Mouse (Mus musculus): ENCODE data around the gene Rsu1.

DNA sequence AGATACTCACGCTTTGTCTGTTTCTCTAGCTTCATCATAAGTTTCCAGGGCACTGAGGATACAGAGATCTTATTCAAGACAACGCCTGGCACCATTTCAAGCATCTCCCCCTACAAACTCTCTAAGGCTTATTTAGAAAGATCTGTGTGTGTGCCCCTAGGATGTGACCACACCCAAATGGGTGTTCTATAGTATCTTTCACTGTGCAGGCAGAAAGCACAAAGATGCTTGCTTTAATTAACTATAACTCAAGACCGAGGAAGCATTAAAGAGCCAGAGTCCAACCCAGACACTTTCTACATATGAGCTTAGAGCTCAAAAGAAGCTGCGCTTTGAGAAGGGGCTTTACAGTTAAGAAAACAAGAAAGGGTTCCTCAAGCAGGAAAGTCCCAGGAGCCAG, 80.4 kb downstream of the Rsu1 start:
- no peak for TF ChIP-seq CTCF (conservative IDR thresholded peaks at IDR 0.05; ENCODE audit: low read length)
- TF ChIP-seq POU5F1 (IDR thresholded peaks at IDR 0.05; ENCODE audit: borderline replicate concordance, low read length), result no peak

Data from E14TG2a.4 (cell line).